Mouse (Mus musculus) embryonic fibroblast, embryonic 13.5 days (primary cell): ENCODE measurements around the gene Fhit.

ENCODE experiments used
- CTCF ChIP-seq: IDR thresholded peaks from 2 replicates; pipeline ENCODE4 v1.5.1; 2011; ENCODE audit warnings: mild to moderate bottlenecking, control low read depth, low read length, moderate library complexity, borderline replicate concordance; ENCODE audit not compliant: insufficient read depth
- POLR2A ChIP-seq: IDR thresholded peaks from 2 replicates; pipeline ENCODE4 v1.6.1; 2011; ENCODE audit warnings: low read depth, mild to moderate bottlenecking, control low read depth, low read length, moderate library complexity

GRCm38 (mm10) chr14:9600271-9600670, 1561.6 kb downstream of the Fhit start:
- TF ChIP-seq POLR2A = no peak
- no peak for TF ChIP-seq CTCF
